Mouse (Mus musculus) spleen, adult 10 weeks (tissue): Measurements from ENCODE around the gene Baiap2l1. TPM values are rescaled to one million over a fixed set of nuclear protein-coding genes. Genes with fewer than 3 reads are reported as not detected.

ENCODE experiments used
- polyA plus RNA-seq: library from polyadenylated mRNA; stranded (reverse); fragments of 350-450 nt; fragmentation: Illumina TruSeq; extraction: RNeasy Lipid Tissue Mini Kit (QIAGEN cat#74804); gene quantifications from one replicate; pipeline ENCODE4 v1.2.3, GENCODE M21; 2015; ENCODE audit warnings: low replicate concordance; ENCODE audit not compliant: insufficient read depth

Baiap2l1 gene
- 0.25 TPM for polyA plus RNA-seq

GRCm38 (mm10) chr5:144357881-144358591 lies at the start of gene Baiap2l1:
Gene Baiap2l1 (minus strand): TSS chr5:144358112.

GRCm38 (mm10) chr5:144243901-144244487 lies 113.9 kb downstream of the Baiap2l1 start, which contains the start of gene Bri3:
Gene Bri3 (plus strand): TSS chr5:144244437.

GRCm38 (mm10) chr5:144223503-144223862 lies 134.4 kb downstream of the Baiap2l1 start, which contains the start of gene Tecpr1:
Gene Tecpr1 (minus strand): TSS chr5:144223615.

Other genes with a start within 250 kb of the Baiap2l1 start
- 2.0 TPM for gene Bhlha15, start 167.8 kb downstream of the Baiap2l1 start, polyA plus RNA-seq
- 26.0 TPM for gene Tecpr1, start 134.5 kb downstream of the Baiap2l1 start, polyA plus RNA-seq
- gene Bri3, start 113.7 kb downstream of the Baiap2l1 start, polyA plus RNA-seq: 65.9 TPM
- gene Nptx2, start 187.8 kb upstream of the Baiap2l1 start, polyA plus RNA-seq: 0.11 TPM